Mouse (Mus musculus) midbrain, embryonic 14.5 days (tissue): ENCODE measurements around the gene Gnb1l. TPM values are rescaled to one million over a fixed set of nuclear protein-coding genes. Genes with fewer than 3 reads are reported as not detected.

Source experiments
- ATAC-seq: fragments of 200-750 bp; cut with Nextera tagmentation; 2 replicates; pipeline ENCODE4 v1.8.0; 2017; ENCODE audit warnings: moderate number of reproducible peaks, moderate library complexity; ENCODE audit not compliant: low FRiP score, low TSS enrichment
- DNase-seq: peaks from one replicate; pipeline ENCODE4 v3.0.0-alpha.2; 2015
- H3K27ac ChIP-seq: fragments of 300-500 bp; sonication (generic); replicated peaks from 2 replicates; pipeline ENCODE4 v1.5.1; 2014; ENCODE audit warnings: mild to moderate bottlenecking, low read depth, low read length, moderate library complexity
- H3K27me3 ChIP-seq: fragments of 300-500 bp; sonication (generic); 2 replicates; pipeline ENCODE4 v1.6.1; 2014; ENCODE audit warnings: low read length, control low read depth, mixed read lengths; ENCODE audit not compliant: control insufficient read depth, insufficient read depth
- H3K36me3 ChIP-seq: fragments of 300-500 bp; sonication (generic); 2 replicates; pipeline ENCODE4 v1.6.1; 2014; ENCODE audit warnings: low read length, control low read depth; ENCODE audit not compliant: control insufficient read depth, insufficient read depth
- H3K4me1 ChIP-seq: fragments of 300-500 bp; sonication (generic); 2 replicates; pipeline ENCODE4 v1.6.1; 2014; ENCODE audit warnings: mild to moderate bottlenecking, antibody characterized with exemption, low read length, control low read depth; ENCODE audit not compliant: control insufficient read depth, insufficient read depth
- H3K4me2 ChIP-seq: fragments of 300-500 bp; sonication (generic); 2 replicates; pipeline ENCODE4 v1.6.1; 2014; ENCODE audit warnings: mild to moderate bottlenecking, low read length, moderate library complexity
- H3K4me3 ChIP-seq: fragments of 300-500 bp; sonication (generic); replicated peaks from 2 replicates; pipeline ENCODE4 v1.5.1; 2014; ENCODE audit warnings: low read depth, low read length
- H3K9ac ChIP-seq: fragments of 300-500 bp; sonication (generic); replicated peaks from 2 replicates; pipeline ENCODE4 v1.6.1; 2014; ENCODE audit warnings: mild to moderate bottlenecking, low read length, moderate library complexity
- H3K9me3 ChIP-seq: fragments of 300-500 bp; sonication (generic); 2 replicates; pipeline ENCODE4 v1.6.1; 2016; ENCODE audit warnings: low read length, control low read depth, mixed read lengths; ENCODE audit not compliant: control insufficient read depth
- WGBS: fragments of 180-500 bp; shearing (Covaris S2); extraction: QIAGEN DNeasy Blood & Tissue Kit; methylation state at CpG from one replicate; pipeline ENCODE4 v1.1.7; 2014; 5-methylcytosine and 5-hydroxymethylcytosine counted together
- polyA plus RNA-seq: library from polyadenylated mRNA; unstranded; fragments of >200 nt; fragmentation: Nextera tagmentation; extraction: Ambion mirVana; gene quantifications from 2 replicates; pipeline ENCODE4 v1.2.1, GENCODE M21; 2014

The Gnb1l gene
- polyA plus RNA-seq, 1 experiment from 2014 or later, result 14.8 TPM

DNA sequence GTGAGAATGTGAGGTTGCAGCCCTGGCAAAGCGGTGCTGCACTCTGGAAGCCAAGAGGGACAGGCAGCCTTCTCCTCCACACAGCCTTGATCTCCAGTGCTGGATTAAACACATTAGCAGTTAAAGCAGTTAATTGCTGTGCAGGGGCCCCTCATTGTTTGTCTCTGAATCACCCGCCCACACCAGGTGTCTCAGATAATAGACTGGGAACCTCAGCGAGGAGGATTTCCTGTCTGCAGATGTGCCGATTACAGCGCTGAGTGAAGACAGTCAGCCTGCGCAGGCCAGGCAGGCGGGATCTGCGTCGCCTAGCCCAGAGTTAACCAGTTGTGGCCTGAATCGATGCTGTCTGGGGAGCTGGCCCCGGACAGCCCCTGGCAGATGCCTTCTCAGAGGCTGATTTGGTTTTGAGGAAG is 38.5 kb upstream of the Gnb1l start:
- ATAC-seq (peak; percentile 75), DNase-seq (peak; percentile 79)
- H3K9me3 ChIP-seq, result no peaks in the 10 kb centered on the region
- H3K27me3 ChIP-seq, result no peaks in the 10 kb centered on the region
- 0 out of 2 replicates have a peak, but pooled peaks cover 2% of the 10 kb centered on the region for H3K36me3 ChIP-seq
- H3K9ac ChIP-seq, result peak overlapping the region; percentile 24
- 0 out of 2 replicates have a peak overlapping the region, but pooled peaks have one; percentile 13 for H3K4me3 ChIP-seq
- peak overlapping the region; percentile 50 for H3K4me2 ChIP-seq
- H3K27ac ChIP-seq, result peak overlapping the region; percentile 70
- 1% methylated on average over 11 of the region's 11 CpGs for WGBS
- peaks cover 20% of the 10 kb centered on the region for H3K4me1 ChIP-seq

DNA sequence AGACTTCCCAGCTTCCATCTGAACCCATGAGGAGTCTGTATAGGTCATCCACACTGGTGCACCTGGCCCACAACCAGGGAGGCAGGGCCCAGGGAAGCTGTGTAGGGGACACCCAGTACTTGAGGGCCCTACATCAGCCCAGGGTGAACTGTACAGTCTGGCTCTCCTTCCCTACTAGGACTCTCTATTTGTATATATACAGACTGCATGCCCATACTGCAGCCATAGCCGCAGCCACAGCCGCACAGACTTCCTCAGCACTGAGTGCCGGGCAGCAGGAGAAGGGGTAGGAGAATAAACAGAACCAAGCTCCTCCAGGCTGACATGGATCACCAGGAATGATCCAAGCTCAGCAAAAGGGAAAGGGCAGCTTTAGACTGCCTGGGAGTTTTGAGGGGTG is 37.7 kb upstream of the Gnb1l start:
- H3K4me2 ChIP-seq, result no peak overlapping the region
- peaks cover 20% of the 10 kb centered on the region for H3K4me1 ChIP-seq
- DNase-seq, result no peak
- 0 out of 2 replicates have a peak, but pooled peaks cover 3% of the 10 kb centered on the region for H3K36me3 ChIP-seq
- no peaks in the 10 kb centered on the region for H3K9me3 ChIP-seq
- WGBS, result 87% methylated on average over 3 of the region's 3 CpGs
- H3K4me3 ChIP-seq, result no peak overlapping the region
- no peak overlapping the region for H3K9ac ChIP-seq
- no peak for ATAC-seq
- H3K27me3 ChIP-seq, result no peaks in the 10 kb centered on the region
- H3K27ac ChIP-seq, result no peak overlapping the region

DNA sequence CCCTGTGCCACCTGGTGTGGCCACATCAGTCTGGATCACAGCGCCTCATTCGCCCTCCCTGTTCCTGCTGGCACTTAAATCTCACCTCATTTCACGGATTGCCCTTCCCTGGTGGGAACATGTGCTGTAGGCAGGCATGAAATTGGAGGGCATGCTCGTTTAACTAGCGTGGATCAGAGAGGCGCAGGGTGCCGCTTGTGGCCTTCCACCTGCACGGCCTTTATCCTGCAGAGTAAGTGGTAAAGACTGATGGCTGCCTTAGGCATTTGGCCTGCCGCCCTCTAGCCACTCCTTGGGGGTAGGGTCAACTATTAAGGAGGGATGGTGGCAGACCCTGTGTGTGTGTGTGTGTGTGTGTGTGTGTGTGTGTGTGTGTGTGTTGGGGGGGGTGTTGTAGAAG is 36.5 kb upstream of the Gnb1l start:
- Histone ChIP-seq H3K9ac (no peak overlapping the region), H3K27me3 (no peaks in the 10 kb centered on the region), H3K36me3 (0 out of 2 replicates have a peak, but pooled peaks cover 4% of the 10 kb centered on the region), H3K27ac (no peak overlapping the region), H3K4me3 (no peak overlapping the region), H3K9me3 (no peaks in the 10 kb centered on the region), H3K4me2 (no peak overlapping the region), H3K4me1 (peaks cover 20% of the 10 kb centered on the region)
- peak; percentile 39 for DNase-seq
- no peak for ATAC-seq
- 39% methylated on average over 9 of the region's 9 CpGs for WGBS

DNA sequence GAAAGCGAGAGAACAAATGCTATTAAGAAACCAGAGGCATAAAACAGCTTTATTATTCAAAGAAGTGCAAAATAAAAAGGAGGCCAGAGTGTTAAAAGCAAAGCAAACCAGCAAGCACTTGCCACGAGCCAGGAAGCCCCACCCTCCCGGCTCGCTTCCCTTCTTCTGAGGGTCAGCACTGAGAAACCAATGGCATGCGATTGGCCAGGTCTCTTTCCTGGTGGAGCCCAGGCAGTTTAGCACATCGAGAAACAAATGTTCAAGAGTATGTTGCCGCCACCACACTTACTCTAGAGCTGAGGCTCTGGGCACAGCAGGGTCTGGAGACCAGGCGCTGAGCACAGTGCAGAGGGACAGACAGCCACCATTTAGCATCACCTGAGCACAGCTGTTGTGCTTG is 35.9 kb upstream of the Gnb1l start:
- H3K36me3 ChIP-seq, result 0 out of 2 replicates have a peak, but pooled peaks cover 4% of the 10 kb centered on the region
- no peak overlapping the region for H3K4me3 ChIP-seq
- 53% methylated on average over 8 of the region's 8 CpGs for WGBS
- H3K27me3 ChIP-seq, result no peaks in the 10 kb centered on the region
- H3K9ac ChIP-seq, result no peak overlapping the region
- H3K4me1 ChIP-seq, result peaks cover 20% of the 10 kb centered on the region
- no peak overlapping the region for H3K4me2 ChIP-seq
- no peak overlapping the region for H3K27ac ChIP-seq
- DNase-seq (no peak), ATAC-seq (no peak)
- no peaks in the 10 kb centered on the region for H3K9me3 ChIP-seq

DNA sequence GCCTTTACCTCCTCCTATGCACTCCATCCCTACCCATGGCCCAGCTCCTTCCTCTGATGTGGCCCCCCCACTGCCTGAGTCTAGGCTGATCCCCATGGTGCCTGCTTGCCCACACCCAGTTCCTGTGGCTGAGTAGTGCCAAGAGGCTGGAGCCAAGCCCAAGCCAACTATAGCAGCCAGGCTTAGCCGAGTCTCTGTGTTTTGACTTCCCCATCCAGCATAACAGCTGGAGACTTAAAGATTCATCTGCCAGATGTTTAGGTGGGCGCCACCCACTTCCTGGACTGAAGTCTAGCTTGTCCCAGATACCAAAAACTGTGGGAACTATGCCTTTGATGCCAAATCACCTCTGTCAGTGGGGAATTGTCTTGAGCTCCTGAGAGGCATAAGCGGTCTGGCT is 34.2 kb upstream of the Gnb1l start:
- 0 out of 2 replicates have a peak, but pooled peaks cover 7% of the 10 kb centered on the region for H3K36me3 ChIP-seq
- WGBS, result 76% methylated on average over 3 of the region's 3 CpGs
- ATAC-seq (no peak), DNase-seq (no peak)
- H3K4me1 ChIP-seq, result peaks cover 14% of the 10 kb centered on the region
- no peaks in the 10 kb centered on the region for H3K27me3 ChIP-seq
- no peak overlapping the region for H3K4me2 ChIP-seq
- H3K27ac ChIP-seq, result no peak overlapping the region
- no peak overlapping the region for H3K9ac ChIP-seq
- no peak overlapping the region for H3K4me3 ChIP-seq
- no peaks in the 10 kb centered on the region for H3K9me3 ChIP-seq

DNA sequence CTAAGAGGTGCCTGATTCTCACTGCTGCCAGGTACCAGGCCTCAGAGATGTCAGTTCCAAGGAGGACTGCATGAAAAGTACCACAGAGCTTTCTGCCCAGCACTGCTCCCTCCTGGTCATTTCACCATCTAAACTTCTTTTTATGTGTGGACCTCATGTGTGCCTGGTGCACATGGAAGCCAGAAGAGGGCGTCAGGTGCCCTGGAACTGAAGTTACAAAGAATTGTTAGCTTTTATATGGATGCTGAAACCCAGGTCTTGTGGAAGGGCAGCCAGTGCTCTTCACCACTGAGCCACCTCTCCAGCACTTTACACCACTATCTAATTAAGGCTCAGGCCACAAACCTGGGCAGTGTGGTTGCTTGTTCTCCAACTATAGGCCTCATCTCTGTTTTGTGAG is 27.7 kb upstream of the Gnb1l start:
- Histone ChIP-seq H3K9ac (no peak overlapping the region), H3K4me3 (no peak overlapping the region), H3K4me1 (no peaks in the 10 kb centered on the region), H3K9me3 (no peaks in the 10 kb centered on the region), H3K4me2 (no peak overlapping the region), H3K27me3 (no peaks in the 10 kb centered on the region), H3K27ac (no peak overlapping the region), H3K36me3 (0 out of 2 replicates have a peak, but pooled peaks cover 9% of the 10 kb centered on the region)
- DNase-seq (no peak), ATAC-seq (no peak)
- 17% methylated on average over 1 of the region's 1 CpGs for WGBS

DNA sequence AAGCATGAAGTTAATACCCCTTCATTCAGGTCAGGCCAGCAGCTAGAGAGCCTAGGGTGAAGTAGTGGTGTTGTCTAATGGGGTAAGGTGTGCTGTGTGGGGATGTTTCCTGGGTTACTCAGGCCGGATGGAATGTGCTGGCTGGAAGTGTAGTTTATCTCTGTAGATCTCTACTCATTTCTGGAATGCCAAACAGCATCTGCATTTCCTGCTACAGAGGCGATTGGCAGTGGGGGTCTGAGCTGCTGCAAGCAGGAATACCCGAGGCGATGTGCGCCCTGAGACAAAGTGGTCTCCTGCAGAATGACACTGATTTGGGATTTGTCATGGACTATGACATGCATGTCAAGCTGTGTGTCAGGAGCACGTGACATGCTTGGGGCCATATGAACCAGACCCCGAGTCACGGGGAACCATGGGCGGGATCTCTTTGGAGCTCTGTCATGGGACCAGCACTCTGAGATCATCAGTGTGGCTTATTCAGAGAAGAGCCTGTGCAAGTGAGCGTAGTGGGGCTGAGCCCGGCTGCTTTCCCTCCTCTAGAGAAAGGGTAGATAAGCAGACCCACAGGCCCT is 27.0 kb upstream of the Gnb1l start:
- H3K36me3 ChIP-seq, result 0 out of 2 replicates have a peak, but pooled peaks cover 8% of the 10 kb centered on the region
- H3K4me1 ChIP-seq, result no peaks in the 10 kb centered on the region
- H3K9me3 ChIP-seq, result no peaks in the 10 kb centered on the region
- WGBS, result 72% methylated on average over 11 of the region's 11 CpGs
- no peak overlapping the region for H3K27ac ChIP-seq
- no peak overlapping the region for H3K9ac ChIP-seq
- no peak overlapping the region for H3K4me2 ChIP-seq
- no peak for DNase-seq
- no peak for ATAC-seq
- H3K4me3 ChIP-seq, result no peak overlapping the region
- no peaks in the 10 kb centered on the region for H3K27me3 ChIP-seq

DNA sequence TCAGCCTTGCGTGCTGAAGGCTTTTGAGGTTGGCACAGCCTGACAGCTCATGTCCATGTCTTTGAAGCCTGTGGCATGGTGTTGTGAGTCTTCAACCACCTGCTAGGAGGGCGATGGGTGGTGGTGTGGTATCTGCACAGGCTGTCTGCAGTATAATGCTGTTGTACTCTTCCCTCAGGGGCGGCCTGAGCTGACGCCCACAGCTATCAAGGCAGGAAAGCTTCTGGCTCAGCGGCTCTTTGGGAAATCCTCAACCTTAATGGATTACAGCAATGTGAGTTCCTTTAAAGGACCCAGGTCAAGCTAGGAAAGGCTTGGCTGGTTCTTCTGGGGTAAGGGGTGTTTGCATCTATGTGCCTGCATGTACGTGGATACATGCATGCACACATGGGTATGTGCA is 26.5 kb upstream of the Gnb1l start:
- Histone ChIP-seq H3K4me3 (no peak overlapping the region), H3K4me1 (no peaks in the 10 kb centered on the region), H3K36me3 (0 out of 2 replicates have a peak, but pooled peaks cover 8% of the 10 kb centered on the region), H3K4me2 (no peak overlapping the region), H3K9ac (no peak overlapping the region), H3K27ac (no peak overlapping the region), H3K27me3 (no peaks in the 10 kb centered on the region), H3K9me3 (no peaks in the 10 kb centered on the region)
- 83% methylated on average over 6 of the region's 6 CpGs for WGBS
- no peak for ATAC-seq
- no peak for DNase-seq

DNA sequence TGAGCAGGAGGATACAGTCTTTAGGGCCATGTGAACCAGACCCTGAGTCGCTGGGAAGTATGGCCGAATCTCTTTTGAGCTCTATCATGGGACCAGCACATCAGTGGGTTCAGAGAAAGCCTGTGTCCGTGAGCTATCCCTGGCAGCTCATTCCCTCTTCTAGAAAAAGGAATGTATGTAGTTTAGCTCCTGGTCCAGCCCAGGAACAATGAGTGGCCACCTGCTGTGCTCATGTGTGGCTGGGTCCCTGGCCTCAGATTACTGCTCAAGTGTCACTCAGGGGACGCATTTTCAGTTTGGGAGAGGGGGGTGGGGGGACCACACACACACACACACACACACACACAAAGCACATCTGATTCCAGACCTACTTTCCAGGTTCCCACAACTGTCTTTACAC is 26.1 kb upstream of the Gnb1l start:
- Histone ChIP-seq H3K4me1 (no peaks in the 10 kb centered on the region), H3K4me2 (no peak overlapping the region)

More for the DNA sequence above, 26.1 kb upstream of the Gnb1l start:
- DNase-seq (no peak), ATAC-seq (no peak)
- Histone ChIP-seq H3K4me3 (no peak overlapping the region), H3K27me3 (no peaks in the 10 kb centered on the region), H3K9ac (no peak overlapping the region), H3K27ac (no peak overlapping the region), H3K36me3 (0 out of 2 replicates have a peak, but pooled peaks cover 8% of the 10 kb centered on the region), H3K9me3 (no peaks in the 10 kb centered on the region)
- 61% methylated on average over 4 of the region's 4 CpGs for WGBS
